Mouse (Mus musculus) left cerebral cortex, postnatal 14 days (tissue): ENCODE results near the gene Borcs8. TPM values are rescaled to one million over a fixed set of nuclear protein-coding genes. Genes with fewer than 3 reads are reported as not detected.
A peak's percentile ranks its signal among the peaks of the same experiment; 100 is the strongest.

Experiments
- DNase-seq, 2 experiments: peaks; one replicate each; pipeline ENCODE4 v3.0.0; 2021 to 2022; ENCODE audit warnings: low spot score in 2 of 2, mixed read lengths in 1 of 2
- intact Hi-C: fragments of 180-260 bp; cut with DNase I; formaldehyde crosslinking; loops from one replicate; pipeline ENCODE4 v1.15.1; 2025
- long read RNA-seq, 2 experiments: library from polyadenylated mRNA; stranded (forward); transcript quantifications; one replicate each; pipeline ENCODE4 v2.0.0; 2021
- total RNA-seq, 2 experiments: library from RNA; stranded (reverse); gene quantifications; 2 replicates each; pipeline ENCODE4 v1.2.3; 2021

Borcs8 gene
- total RNA-seq, result 10 to 100 TPM; 44.3 to 48.7 TPM
- long read RNA-seq, experiment 1, transcript Borcs8-204 (4 exons, 756 nt), result major isoform, 31 of 45 reads
- long read RNA-seq, experiment 1, partial matches to known transcripts, result 9 of 45 reads
- long read RNA-seq, experiment 1, other reads (novel, unspliced or antisense), result 5 of 45 reads
- long read RNA-seq, experiment 2, transcript Borcs8-204 (4 exons, 756 nt), result major isoform, 24 of 34 reads
- long read RNA-seq, experiment 2, partial matches to known transcripts, result 1 of 34 reads
- long read RNA-seq, experiment 2, other reads (novel, unspliced or antisense), result 5 of 34 reads

- intact Hi-C loops, result no loop called here
- peak; percentile 99 for DNase-seq
Measured at GRCm38 (mm10) chr8:70139026-70139857, at the start of gene Borcs8, which contains the start of the genes Rfxank and Mef2b. TSS of gene Borcs8 (plus strand) at chr8:70139499. TSS of gene Rfxank (minus strand) at chr8:70139154. TSS of gene Mef2b (plus strand) at chr8:70139711.

GRCm38 (mm10) chr8:70092786-70093185 is 46.5 kb upstream of the Borcs8 start:
- intact Hi-C loops, result no loop called here
- DNase-seq, result no peak

- intact Hi-C loops, result no loop called here
Measured at GRCm38 (mm10) chr8:70099276-70099675, 40.0 kb upstream of the Borcs8 start.

GRCm38 (mm10) chr8:70100241-70100640 is 39.1 kb upstream of the Borcs8 start:
- intact Hi-C loops, result no loop called here
- DNase-seq, result peak in 1 of 2 experiments; percentile 67

More at GRCm38 (mm10) chr8:70099276-70099675, 40.0 kb upstream of the Borcs8 start:
- DNase-seq, result peak in 1 of 2 experiments; percentile 84

- intact Hi-C loops, result no loop called here
- no peak for DNase-seq
Measured at GRCm38 (mm10) chr8:70104506-70104905, 34.8 kb upstream of the Borcs8 start.

- intact Hi-C loops, result no loop called here
- no peak for DNase-seq
Measured at GRCm38 (mm10) chr8:70104922-70105321, 34.4 kb upstream of the Borcs8 start.

GRCm38 (mm10) chr8:70110451-70110850 is 28.8 kb upstream of the Borcs8 start:
- intact Hi-C loops, result no loop called here
- no peak for DNase-seq

GRCm38 (mm10) chr8:70111192-70111795 is 28.0 kb upstream of the Borcs8 start:
- DNase-seq, result no peak
- intact Hi-C loops, result no loop called here

- intact Hi-C loops, result no loop called here
- DNase-seq, result no peak
Measured at GRCm38 (mm10) chr8:70112401-70113016, 26.8 kb upstream of the Borcs8 start.

GRCm38 (mm10) chr8:70114488-70114887 is 24.8 kb upstream of the Borcs8 start:
- intact Hi-C loops, result no loop called here
- DNase-seq, result no peak

GRCm38 (mm10) chr8:70114892-70115291 is 24.4 kb upstream of the Borcs8 start:
- no peak for DNase-seq
- intact Hi-C loops, result no loop called here

GRCm38 (mm10) chr8:70117611-70118010 is 21.7 kb upstream of the Borcs8 start:
- intact Hi-C loops, result no loop called here
- no peak for DNase-seq

- peak; percentile 78 to 92 for DNase-seq
- intact Hi-C loops, result no loop called here
Measured at GRCm38 (mm10) chr8:70118726-70119700, 20.3 kb upstream of the Borcs8 start.

GRCm38 (mm10) chr8:70120667-70121066 is 18.6 kb upstream of the Borcs8 start, which contains the start of gene Ncan:
TSS of gene Ncan (minus strand) at chr8:70120873.
- DNase-seq, result peak; percentile 92 to 93

GRCm38 (mm10) chr8:70122863-70123262 is 16.4 kb upstream of the Borcs8 start:
- intact Hi-C loops, result no loop called here

More at GRCm38 (mm10) chr8:70120667-70121066, 18.6 kb upstream of the Borcs8 start, which contains the start of gene Ncan:
- intact Hi-C loops, result loop anchor here (2.0 kb wide), 1 partner anchor 32 kb away; no protein-coding TSS in a partner anchor

GRCm38 (mm10) chr8:70124992-70125391 is 14.3 kb upstream of the Borcs8 start:
- intact Hi-C loops, result no loop called here
- no peak for DNase-seq

More at GRCm38 (mm10) chr8:70122863-70123262, 16.4 kb upstream of the Borcs8 start:
- no peak for DNase-seq

GRCm38 (mm10) chr8:70128435-70128834 is 10.9 kb upstream of the Borcs8 start:
- DNase-seq, result peak; percentile 66 to 72
- intact Hi-C loops, result no loop called here

GRCm38 (mm10) chr8:70129309-70129952 is 9.9 kb upstream of the Borcs8 start:
- peak; percentile 74 to 81 for DNase-seq
- intact Hi-C loops, result no loop called here
